Mouse (Mus musculus) heart, embryonic 11.5 days (tissue): ENCODE results near the gene Tmem51. TPM values are rescaled to one million over a fixed set of nuclear protein-coding genes. Genes with fewer than 3 reads are reported as not detected.
A peak's percentile ranks its signal among the peaks of the same experiment; 100 is the strongest.

Experiments
- ATAC-seq: fragments of 200-750 bp; cut with Nextera tagmentation; replicated peaks from 2 replicates; pipeline ENCODE4 v1.8.0; 2017; ENCODE audit warnings: moderate library complexity; ENCODE audit not compliant: insufficient number of reproducible peaks, low FRiP score, low TSS enrichment
- H3K27ac ChIP-seq: fragments of 300-500 bp; sonication (generic); 2 replicates; pipeline ENCODE4 v1.5.1; 2014; ENCODE audit warnings: mild to moderate bottlenecking, low read depth, low read length
- H3K27me3 ChIP-seq: fragments of 300-500 bp; sonication (generic); 2 replicates; pipeline ENCODE4 v1.6.1; 2014; ENCODE audit warnings: mild to moderate bottlenecking, low read length, mixed read lengths; ENCODE audit not compliant: control insufficient read depth, insufficient read depth
- H3K36me3 ChIP-seq: fragments of 300-500 bp; sonication (generic); 2 replicates; pipeline ENCODE4 v1.6.1; 2014; ENCODE audit warnings: mild to moderate bottlenecking, low read length, moderate library complexity, mixed read lengths; ENCODE audit not compliant: control insufficient read depth, insufficient read depth
- H3K4me1 ChIP-seq: fragments of 300-500 bp; sonication (generic); 2 replicates; pipeline ENCODE4 v1.6.1; 2014; ENCODE audit warnings: low read length; ENCODE audit not compliant: control insufficient read depth, insufficient read depth
- H3K4me2 ChIP-seq: fragments of 300-500 bp; sonication (generic); 2 replicates; pipeline ENCODE4 v1.6.1; 2014; ENCODE audit warnings: mild to moderate bottlenecking, moderate library complexity
- H3K4me3 ChIP-seq: fragments of 300-500 bp; sonication (generic); 2 replicates; pipeline ENCODE4 v1.5.1; 2014; ENCODE audit warnings: low read depth, low read length
- H3K9ac ChIP-seq: fragments of 300-500 bp; sonication (generic); 2 replicates; pipeline ENCODE4 v1.6.1; 2014; ENCODE audit warnings: mild to moderate bottlenecking, low read depth, low read length, moderate library complexity
- H3K9me3 ChIP-seq: fragments of 300-500 bp; sonication (generic); replicated peaks from 2 replicates; pipeline ENCODE4 v1.6.1; 2016; ENCODE audit warnings: low read length; ENCODE audit not compliant: control insufficient read depth
- WGBS: fragments of 180-500 bp; shearing (Covaris S2); extraction: QIAGEN DNeasy Blood & Tissue Kit; methylation state at CpG from one replicate; pipeline ENCODE4 v1.1.7; 2014; ENCODE audit not compliant: insufficient replicate concordance; 5-methylcytosine and 5-hydroxymethylcytosine counted together
- polyA plus RNA-seq: library from polyadenylated mRNA; unstranded; fragments of >200 nt; fragmentation: Nextera tagmentation; extraction: Ambion mirVana; gene quantifications from 2 replicates; pipeline ENCODE4 v1.2.1, GENCODE M21; 2014

The Tmem51 gene
- polyA plus RNA-seq, 1 experiment from 2014 or later, result 21.9 TPM

DNA sequence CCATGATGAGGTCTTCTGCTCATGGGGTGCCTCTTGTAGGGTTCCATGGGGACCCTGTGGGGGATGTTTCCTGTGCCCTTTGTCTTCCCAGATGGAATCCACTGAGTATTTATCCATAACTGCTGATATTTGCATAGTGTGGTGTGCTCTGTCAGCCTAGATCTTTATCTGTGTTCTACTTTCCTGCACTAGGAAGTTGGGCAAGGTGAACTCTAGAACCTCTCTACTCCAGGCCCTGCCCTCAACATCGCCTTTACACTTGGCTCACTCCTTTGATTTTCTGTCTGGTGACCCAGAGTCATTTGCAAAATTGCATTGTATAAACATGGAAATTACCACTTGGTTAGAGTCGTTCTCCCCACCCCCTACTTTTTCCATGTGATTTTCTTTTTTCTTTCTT, 59.6 kb downstream of the Tmem51 start:
- no peak for ATAC-seq
- Histone ChIP-seq H3K9me3 (no peaks in the 10 kb centered on the region), H3K4me2 (no peak overlapping the region), H3K4me1 (peaks cover 5% of the 10 kb centered on the region), H3K9ac (no peak overlapping the region), H3K27me3 (no peaks in the 10 kb centered on the region), H3K27ac (no peak overlapping the region), H3K36me3 (no peaks in the 10 kb centered on the region), H3K4me3 (no peak overlapping the region)
- WGBS, result 84% methylated on average over 2 of the region's 2 CpGs

DNA sequence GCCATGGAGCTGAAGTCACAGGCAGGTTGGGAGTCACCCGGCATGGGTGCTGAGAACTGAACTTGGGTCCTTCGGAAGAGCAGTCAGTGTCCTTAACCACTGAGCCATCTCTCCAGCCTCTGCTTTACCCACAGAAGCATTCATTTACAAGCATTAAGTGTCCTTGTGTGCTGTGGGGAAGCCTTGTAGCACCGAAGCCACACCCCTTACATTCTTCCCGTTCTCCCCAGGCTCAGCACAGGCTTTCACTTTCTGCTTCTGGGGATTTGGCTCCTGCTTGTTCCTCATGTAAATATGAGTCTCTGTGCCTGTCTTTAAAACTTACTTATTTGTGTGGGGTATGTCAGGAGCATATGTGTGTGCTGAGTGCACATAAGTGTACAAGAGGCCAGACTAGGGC, 60.9 kb downstream of the Tmem51 start:
- no peak overlapping the region for H3K9ac ChIP-seq
- H3K27ac ChIP-seq, result no peak overlapping the region
- no peaks in the 10 kb centered on the region for H3K27me3 ChIP-seq
- no peak overlapping the region for H3K4me2 ChIP-seq
- no peak overlapping the region for H3K4me3 ChIP-seq
- ATAC-seq, result no peak
- peaks cover 1% of the 10 kb centered on the region; the same call in 1 of the 2 replicates for H3K4me1 ChIP-seq
- no peaks in the 10 kb centered on the region for H3K9me3 ChIP-seq
- H3K36me3 ChIP-seq, result no peaks in the 10 kb centered on the region
- WGBS, result 71% methylated on average over 4 of the region's 4 CpGs

DNA sequence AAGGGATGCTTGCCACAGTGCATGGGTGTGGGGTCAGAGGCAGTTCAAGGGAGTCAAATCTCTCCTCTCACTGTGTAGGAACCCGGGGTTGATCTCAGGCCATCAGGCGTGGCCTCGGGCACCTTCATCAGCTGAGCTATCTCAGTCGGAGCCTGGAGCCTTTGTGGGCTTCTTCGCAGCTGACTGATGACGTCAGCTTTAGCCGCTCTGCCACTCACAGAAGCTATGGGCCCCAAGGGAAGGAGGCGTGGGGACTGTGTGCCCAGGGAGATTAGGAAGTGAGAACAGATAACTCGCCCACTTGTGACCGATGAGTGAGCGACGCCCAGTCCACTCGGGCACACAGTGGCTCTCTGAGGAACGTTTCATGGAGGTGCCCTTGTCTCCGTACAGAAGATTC, 66.4 kb downstream of the Tmem51 start:
- peaks cover 12% of the 10 kb centered on the region for H3K27me3 ChIP-seq
- no peaks in the 10 kb centered on the region for H3K9me3 ChIP-seq
- H3K36me3 ChIP-seq, result no peaks in the 10 kb centered on the region
- peak overlapping the region; percentile 17; the same call in 1 of the 2 replicates for H3K4me3 ChIP-seq
- H3K4me2 ChIP-seq, result peak overlapping the region; percentile 51
- no peak overlapping the region for H3K9ac ChIP-seq
- peaks cover 28% of the 10 kb centered on the region for H3K4me1 ChIP-seq
- H3K27ac ChIP-seq, result 0 out of 2 replicates have a peak overlapping the region, but pooled peaks have one; percentile 22
- peak; percentile 83 for ATAC-seq
- 11% methylated on average over 15 of the region's 15 CpGs for WGBS

- peak; percentile 67 for ATAC-seq
- Histone ChIP-seq H3K4me1 (peaks cover 28% of the 10 kb centered on the region), H3K27me3 (peaks cover 15% of the 10 kb centered on the region), H3K27ac (no peak within 1 kb of the TSS), H3K4me2 (peak within 1 kb of the TSS; percentile 75), H3K9ac (peak within 1 kb of the TSS; percentile 58), H3K4me3 (peak within 1 kb of the TSS; percentile 44), H3K9me3 (no peaks in the 10 kb centered on the region), H3K36me3 (no peaks in the 10 kb centered on the region)
- under 1% methylated on average over 45 of the region's 46 CpGs for WGBS
Observed at GRCm38 (mm10) chr4:142014659-142015608, 69.2 kb downstream of the Tmem51 start, which contains the start of gene Fhad1. Gene Fhad1, minus strand, starts transcription at chr4:142015082.

DNA sequence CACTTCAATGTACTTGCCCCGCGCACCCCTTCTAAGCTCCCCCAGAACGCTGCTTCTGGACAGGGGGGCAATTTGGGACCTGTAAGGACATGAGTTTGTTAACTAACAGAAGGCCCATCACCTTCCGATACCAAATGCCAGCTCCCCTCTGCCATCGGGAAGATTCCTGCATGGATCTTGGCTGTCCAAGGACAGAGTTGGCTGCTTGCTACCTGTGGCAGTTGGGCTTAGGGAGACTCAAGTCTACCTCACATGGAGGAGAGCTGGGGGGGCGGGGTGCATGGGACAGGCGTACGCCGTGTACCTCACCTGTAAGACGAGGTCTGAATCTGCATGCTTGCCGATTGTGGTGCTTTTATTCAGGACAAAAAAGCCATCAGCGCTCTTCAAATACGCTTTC, 72.9 kb downstream of the Tmem51 start:
- peaks cover 15% of the 10 kb centered on the region for H3K27me3 ChIP-seq
- H3K27ac ChIP-seq, result no peak overlapping the region
- H3K4me2 ChIP-seq, result no peak overlapping the region
- 86% methylated on average over 13 of the region's 13 CpGs for WGBS
- peaks cover 16% of the 10 kb centered on the region for H3K4me1 ChIP-seq
- no peaks in the 10 kb centered on the region for H3K36me3 ChIP-seq
- no peaks in the 10 kb centered on the region for H3K9me3 ChIP-seq
- no peak for ATAC-seq
- H3K4me3 ChIP-seq, result no peak overlapping the region
- H3K9ac ChIP-seq, result no peak overlapping the region

DNA sequence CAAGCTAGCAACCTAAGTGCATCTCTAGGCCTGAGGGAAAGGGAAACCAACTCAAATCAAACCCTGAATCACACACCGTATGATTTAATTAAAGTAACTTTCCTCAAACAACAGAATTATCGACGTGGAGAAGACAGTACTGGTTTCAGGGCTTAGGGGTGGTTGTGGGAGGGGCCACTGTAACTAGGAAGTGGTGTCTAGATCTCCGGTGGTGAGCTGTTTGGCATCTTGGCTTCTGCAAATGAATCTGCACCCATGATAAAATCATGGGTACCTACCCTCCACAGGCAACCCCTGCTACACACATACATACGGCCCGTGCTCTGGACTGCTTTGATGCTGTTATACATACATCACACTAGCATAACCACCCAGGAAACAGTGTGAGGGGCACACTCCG, 73.7 kb downstream of the Tmem51 start:
- WGBS, result 80% methylated on average over 7 of the region's 7 CpGs
- H3K4me1 ChIP-seq, result peaks cover 13% of the 10 kb centered on the region
- H3K4me3 ChIP-seq, result no peak overlapping the region
- no peaks in the 10 kb centered on the region for H3K36me3 ChIP-seq
- no peak overlapping the region for H3K9ac ChIP-seq
- no peaks in the 10 kb centered on the region for H3K9me3 ChIP-seq
- H3K27me3 ChIP-seq, result peaks cover 15% of the 10 kb centered on the region
- ATAC-seq, result no peak
- no peak overlapping the region for H3K4me2 ChIP-seq
- H3K27ac ChIP-seq, result no peak overlapping the region

DNA sequence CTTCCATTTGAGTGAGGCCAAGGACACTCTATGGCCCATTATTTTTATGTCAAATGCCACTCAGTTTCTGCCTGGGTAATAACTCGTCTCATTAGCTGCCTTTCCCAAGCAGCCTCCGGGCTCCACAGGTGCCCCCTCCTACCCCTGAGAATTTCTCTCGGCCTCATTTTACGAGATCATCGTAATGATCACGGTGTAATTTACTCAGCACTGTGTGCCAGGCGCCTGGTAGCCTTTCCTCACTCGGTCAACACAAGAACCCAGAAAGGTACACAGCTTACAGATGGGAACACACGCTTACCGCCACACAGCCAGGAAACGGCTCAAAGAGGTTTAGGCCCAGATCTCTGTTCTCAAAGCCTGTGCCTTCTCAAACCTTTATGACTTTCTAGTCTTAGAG, 75.9 kb downstream of the Tmem51 start:
- Histone ChIP-seq H3K36me3 (no peaks in the 10 kb centered on the region), H3K4me2 (no peak overlapping the region), H3K4me1 (peaks cover 5% of the 10 kb centered on the region; the same call in 1 of the 2 replicates), H3K27me3 (0 out of 2 replicates have a peak, but pooled peaks cover 4% of the 10 kb centered on the region), H3K9ac (no peak overlapping the region), H3K9me3 (no peaks in the 10 kb centered on the region), H3K4me3 (no peak overlapping the region), H3K27ac (no peak overlapping the region)
- WGBS, result 78% methylated on average over 11 of the region's 11 CpGs
- no peak for ATAC-seq

DNA sequence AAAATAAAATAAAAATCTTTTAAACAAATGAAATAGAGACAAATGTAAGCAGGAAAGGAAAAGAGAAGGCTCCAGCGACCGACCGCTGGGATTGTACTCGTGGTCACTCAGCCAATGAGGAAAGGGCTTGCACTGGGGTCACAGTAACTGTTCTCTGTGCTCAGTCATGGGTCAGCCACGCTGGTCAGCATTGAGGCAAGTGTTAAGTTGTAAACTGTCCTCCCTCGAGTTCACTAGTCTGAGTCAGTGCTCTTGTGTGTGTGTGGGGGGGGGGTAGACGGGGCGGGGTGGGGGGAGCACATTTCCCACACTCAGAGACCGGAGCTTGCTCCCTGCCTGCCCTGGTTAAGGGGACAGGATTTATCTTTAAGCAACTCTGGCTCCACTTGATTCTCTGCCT, 83.5 kb downstream of the Tmem51 start:
- Histone ChIP-seq H3K27me3 (no peaks in the 10 kb centered on the region), H3K4me2 (no peak overlapping the region), H3K27ac (no peak overlapping the region), H3K9ac (no peak overlapping the region), H3K9me3 (no peaks in the 10 kb centered on the region), H3K4me3 (no peak overlapping the region), H3K36me3 (no peaks in the 10 kb centered on the region), H3K4me1 (no peaks in the 10 kb centered on the region)
- ATAC-seq, result no peak
- WGBS, result 55% methylated on average over 9 of the region's 9 CpGs
